Mouse (Mus musculus): ENCODE data around the gene Olfr112. TPM values are rescaled to one million over a fixed set of nuclear protein-coding genes. Genes with fewer than 3 reads are reported as not detected.
"Not testable (repeated sequence)": the region's sequence is repeated elsewhere in the genome, so short reads cannot be mapped to it uniquely, and the experiment has no call there.

Gene Olfr112
- total and polyA plus RNA-seq, 3 experiments, result not detected

DNA sequence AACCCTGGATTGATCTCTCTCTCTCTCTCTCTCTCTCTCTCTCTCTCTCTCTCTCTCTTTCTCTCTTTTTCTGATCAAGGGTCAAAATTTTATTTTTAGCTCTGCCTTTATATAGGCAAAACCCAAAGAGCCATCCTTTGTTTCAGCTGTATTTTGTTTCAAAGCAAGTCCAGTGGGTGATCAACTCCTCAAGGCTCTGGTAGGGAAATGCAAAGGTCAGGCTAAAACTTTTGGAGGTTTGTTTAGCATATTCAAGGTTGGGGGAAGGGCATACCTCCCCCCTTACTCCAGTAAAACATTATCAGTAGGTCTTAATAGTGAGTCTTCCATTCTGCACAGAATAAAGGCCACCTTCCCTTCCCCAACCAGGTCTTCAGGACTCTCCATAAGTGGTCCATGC is 34.1 kb downstream of the Olfr112 start (continued):
- TF ChIP-seq MYC (IDR thresholded peaks at IDR 0.05; ENCODE audit: low read depth, low read length) (no peak), CHD1 (IDR thresholded peaks at IDR 0.05; ENCODE audit: low read depth, low read length) (no peak)

- not testable (repeated sequence) for H3K9me3 ChIP-seq (replicated peaks; ENCODE audit: insufficient read depth, low read length); H3K4me3 ChIP-seq (ENCODE audit: control insufficient read depth in 1 of 2, insufficient read depth in 1 of 2, low read depth in 2 of 2, low read length in 2 of 2); DNase-seq (ENCODE audit: low read depth, low spot score); H3K27me3 ChIP-seq (ENCODE audit: control insufficient read depth in 1 of 2, insufficient read depth in 2 of 2, low read length in 2 of 2); H3K27ac ChIP-seq (ENCODE audit: control insufficient read depth, low read depth, low read length); H3K36me3 ChIP-seq (ENCODE audit: control insufficient read depth in 1 of 2, insufficient read depth in 2 of 2, low read length in 2 of 2); H3K4me1 ChIP-seq (ENCODE audit: control insufficient read depth in 1 of 2, insufficient read depth in 2 of 2, low read length in 2 of 2); H3K79me2 ChIP-seq (ENCODE audit: control insufficient read depth, insufficient read depth, low read length, poor library complexity); H3K9ac ChIP-seq (ENCODE audit: control insufficient read depth, low read depth, low read length, poor library complexity, severe bottlenecking)
Measured at GRCm38 (mm10) chr17:37525427-37525826, 43.8 kb downstream of the Olfr112 start.

- not testable (repeated sequence) for H3K4me3 ChIP-seq (ENCODE audit: control insufficient read depth in 1 of 2, insufficient read depth in 1 of 2, low read depth in 2 of 2, low read length in 2 of 2); H3K9ac ChIP-seq (ENCODE audit: control insufficient read depth, low read depth, low read length, poor library complexity, severe bottlenecking); H3K36me3 ChIP-seq (ENCODE audit: control insufficient read depth in 1 of 2, insufficient read depth in 2 of 2, low read length in 2 of 2); H3K27ac ChIP-seq (ENCODE audit: control insufficient read depth, low read depth, low read length); H3K9me3 ChIP-seq (replicated peaks; ENCODE audit: insufficient read depth, low read length); H3K27me3 ChIP-seq (ENCODE audit: control insufficient read depth in 1 of 2, insufficient read depth in 2 of 2, low read length in 2 of 2); DNase-seq (ENCODE audit: low read depth, low spot score); H3K4me1 ChIP-seq (ENCODE audit: control insufficient read depth in 1 of 2, insufficient read depth in 2 of 2, low read length in 2 of 2); H3K79me2 ChIP-seq (ENCODE audit: control insufficient read depth, insufficient read depth, low read length, poor library complexity)
Measured at GRCm38 (mm10) chr17:37524612-37525011, 44.6 kb downstream of the Olfr112 start.

Other genes starting within 250 kb of the Olfr112 start
- not detected in 2 replicates for gene Olfr103, start 229.8 kb downstream of the Olfr112 start, total RNA-seq (2012; rRNA removed)
- not detected for gene Olfr103, start 229.8 kb downstream of the Olfr112 start, polyA plus RNA-seq (2012; ENCODE audit: insufficient read depth in 1 of 2, insufficient read length in 2 of 2, low read depth in 1 of 2, low replicate concordance in 2 of 2, missing spikeins in 1 of 2)
- gene Olfr104-ps, start 209.9 kb downstream of the Olfr112 start, total RNA-seq (2012; rRNA removed), result not detected in 2 replicates
- gene Olfr104-ps, start 209.9 kb downstream of the Olfr112 start, polyA plus RNA-seq (2012; ENCODE audit: insufficient read depth in 1 of 2, insufficient read length in 2 of 2, low read depth in 1 of 2, low replicate concordance in 2 of 2, missing spikeins in 1 of 2), result not detected
- not detected in 2 replicates for gene Olfr105-ps, start 190.4 kb downstream of the Olfr112 start, total RNA-seq (2012; rRNA removed)
- not detected for gene Olfr105-ps, start 190.4 kb downstream of the Olfr112 start, polyA plus RNA-seq (2012; ENCODE audit: insufficient read depth in 1 of 2, insufficient read length in 2 of 2, low read depth in 1 of 2, low replicate concordance in 2 of 2, missing spikeins in 1 of 2)
- gene Olfr106-ps, start 179.1 kb downstream of the Olfr112 start, total RNA-seq (2012; rRNA removed), result not detected in 2 replicates
- gene Olfr106-ps, start 179.1 kb downstream of the Olfr112 start, polyA plus RNA-seq (2012; ENCODE audit: insufficient read depth in 1 of 2, insufficient read length in 2 of 2, low read depth in 1 of 2, low replicate concordance in 2 of 2, missing spikeins in 1 of 2), result not detected
- not detected in 2 replicates for gene Olfr107, start 170.2 kb downstream of the Olfr112 start, total RNA-seq (2012; rRNA removed)
- not detected for gene Olfr107, start 170.2 kb downstream of the Olfr112 start, polyA plus RNA-seq (2012; ENCODE audit: insufficient read depth in 1 of 2, insufficient read length in 2 of 2, low read depth in 1 of 2, low replicate concordance in 2 of 2, missing spikeins in 1 of 2)
- not detected in 2 replicates for gene Olfr108, start 124.0 kb downstream of the Olfr112 start, total RNA-seq (2012; rRNA removed)
- gene Olfr108, start 124.0 kb downstream of the Olfr112 start, polyA plus RNA-seq (2012; ENCODE audit: insufficient read depth in 1 of 2, insufficient read length in 2 of 2, low read depth in 1 of 2, low replicate concordance in 2 of 2, missing spikeins in 1 of 2), result not detected
- gene Olfr109, start 110.5 kb downstream of the Olfr112 start, total RNA-seq (2012; rRNA removed), result not detected in 2 replicates
- gene Olfr109, start 110.5 kb downstream of the Olfr112 start, polyA plus RNA-seq (2012; ENCODE audit: insufficient read depth in 1 of 2, insufficient read length in 2 of 2, low read depth in 1 of 2, low replicate concordance in 2 of 2, missing spikeins in 1 of 2), result not detected
- gene H2-M2, start 85.9 kb downstream of the Olfr112 start, total RNA-seq (2012; rRNA removed), result not detected in 2 replicates
- under 1 TPM in 1 of 2 experiments, not detected in 1; 0.88 TPM for gene H2-M2, start 85.9 kb downstream of the Olfr112 start, polyA plus RNA-seq (2012; ENCODE audit: insufficient read depth in 1 of 2, insufficient read length in 2 of 2, low read depth in 1 of 2, low replicate concordance in 2 of 2, missing spikeins in 1 of 2)
- gene Olfr110, start 77.0 kb downstream of the Olfr112 start, total RNA-seq (2012; rRNA removed), result not detected in 2 replicates
- gene Olfr110, start 77.0 kb downstream of the Olfr112 start, polyA plus RNA-seq (2012; ENCODE audit: insufficient read depth in 1 of 2, insufficient read length in 2 of 2, low read depth in 1 of 2, low replicate concordance in 2 of 2, missing spikeins in 1 of 2), result not detected
- not detected in 2 replicates for gene Olfr111, start 61.4 kb downstream of the Olfr112 start, total RNA-seq (2012; rRNA removed)
- not detected for gene Olfr111, start 61.4 kb downstream of the Olfr112 start, polyA plus RNA-seq (2012; ENCODE audit: insufficient read depth in 1 of 2, insufficient read length in 2 of 2, low read depth in 1 of 2, low replicate concordance in 2 of 2, missing spikeins in 1 of 2)
- gene Olfr113, start 8.2 kb upstream of the Olfr112 start, total RNA-seq (2012; rRNA removed), result not detected in 2 replicates
- gene Olfr113, start 8.2 kb upstream of the Olfr112 start, polyA plus RNA-seq (2012; ENCODE audit: insufficient read depth in 1 of 2, insufficient read length in 2 of 2, low read depth in 1 of 2, low replicate concordance in 2 of 2, missing spikeins in 1 of 2), result not detected
- gene Olfr114, start 23.3 kb upstream of the Olfr112 start, total RNA-seq (2012; rRNA removed), result not detected in 2 replicates
- gene Olfr114, start 23.3 kb upstream of the Olfr112 start, polyA plus RNA-seq (2012; ENCODE audit: insufficient read depth in 1 of 2, insufficient read length in 2 of 2, low read depth in 1 of 2, low replicate concordance in 2 of 2, missing spikeins in 1 of 2), result not detected
- not detected in 2 replicates for gene Olfr115, start 57.7 kb upstream of the Olfr112 start, total RNA-seq (2012; rRNA removed)
- not detected for gene Olfr115, start 57.7 kb upstream of the Olfr112 start, polyA plus RNA-seq (2012; ENCODE audit: insufficient read depth in 1 of 2, insufficient read length in 2 of 2, low read depth in 1 of 2, low replicate concordance in 2 of 2, missing spikeins in 1 of 2)
- not detected in 2 replicates for gene Olfr116, start 57.7 kb upstream of the Olfr112 start, total RNA-seq (2012; rRNA removed)
- not detected for gene Olfr116, start 57.7 kb upstream of the Olfr112 start, polyA plus RNA-seq (2012; ENCODE audit: insufficient read depth in 1 of 2, insufficient read length in 2 of 2, low read depth in 1 of 2, low replicate concordance in 2 of 2, missing spikeins in 1 of 2)
- not detected in 2 replicates for gene Olfr117, start 94.3 kb upstream of the Olfr112 start, total RNA-seq (2012; rRNA removed)
- gene Olfr117, start 94.3 kb upstream of the Olfr112 start, polyA plus RNA-seq (2012; ENCODE audit: insufficient read depth in 1 of 2, insufficient read length in 2 of 2, low read depth in 1 of 2, low replicate concordance in 2 of 2, missing spikeins in 1 of 2), result under 1 TPM in 1 of 2 experiments, not detected in 1; 0.03 TPM
- gene Olfr118, start 97.5 kb upstream of the Olfr112 start, total RNA-seq (2012; rRNA removed), result not detected in 2 replicates
- not detected for gene Olfr118, start 97.5 kb upstream of the Olfr112 start, polyA plus RNA-seq (2012; ENCODE audit: insufficient read depth in 1 of 2, insufficient read length in 2 of 2, low read depth in 1 of 2, low replicate concordance in 2 of 2, missing spikeins in 1 of 2)
- gene Olfr119, start 127.1 kb upstream of the Olfr112 start, total RNA-seq (2012; rRNA removed), result not detected in 2 replicates
- not detected for gene Olfr119, start 127.1 kb upstream of the Olfr112 start, polyA plus RNA-seq (2012; ENCODE audit: insufficient read depth in 1 of 2, insufficient read length in 2 of 2, low read depth in 1 of 2, low replicate concordance in 2 of 2, missing spikeins in 1 of 2)
- gene Olfr120, start 152.4 kb upstream of the Olfr112 start, total RNA-seq (2012; rRNA removed), result not detected in 2 replicates
- gene Olfr120, start 152.4 kb upstream of the Olfr112 start, polyA plus RNA-seq (2012; ENCODE audit: insufficient read depth in 1 of 2, insufficient read length in 2 of 2, low read depth in 1 of 2, low replicate concordance in 2 of 2, missing spikeins in 1 of 2), result not detected
- not detected in 2 replicates for gene Olfr121, start 179.4 kb upstream of the Olfr112 start, total RNA-seq (2012; rRNA removed)
- not detected for gene Olfr121, start 179.4 kb upstream of the Olfr112 start, polyA plus RNA-seq (2012; ENCODE audit: insufficient read depth in 1 of 2, insufficient read length in 2 of 2, low read depth in 1 of 2, low replicate concordance in 2 of 2, missing spikeins in 1 of 2)
- gene Olfr122, start 199.2 kb upstream of the Olfr112 start, total RNA-seq (2012; rRNA removed), result not detected in 2 replicates
- gene Olfr122, start 199.2 kb upstream of the Olfr112 start, polyA plus RNA-seq (2012; ENCODE audit: insufficient read depth in 1 of 2, insufficient read length in 2 of 2, low read depth in 1 of 2, low replicate concordance in 2 of 2, missing spikeins in 1 of 2), result not detected
- gene Olfr123, start 224.1 kb upstream of the Olfr112 start, total RNA-seq (2012; rRNA removed), result not detected in 2 replicates
- not detected for gene Olfr123, start 224.1 kb upstream of the Olfr112 start, polyA plus RNA-seq (2012; ENCODE audit: insufficient read depth in 1 of 2, insufficient read length in 2 of 2, low read depth in 1 of 2, low replicate concordance in 2 of 2, missing spikeins in 1 of 2)
- not detected in 2 replicates for gene Olfr124, start 230.4 kb upstream of the Olfr112 start, total RNA-seq (2012; rRNA removed)
- not detected for gene Olfr124, start 230.4 kb upstream of the Olfr112 start, polyA plus RNA-seq (2012; ENCODE audit: insufficient read depth in 1 of 2, insufficient read length in 2 of 2, low read depth in 1 of 2, low replicate concordance in 2 of 2, missing spikeins in 1 of 2)

Data from MEL (cell line).